7 mouse cellular contexts compared by ENCODE assay signal in the genomic region with DNA sequence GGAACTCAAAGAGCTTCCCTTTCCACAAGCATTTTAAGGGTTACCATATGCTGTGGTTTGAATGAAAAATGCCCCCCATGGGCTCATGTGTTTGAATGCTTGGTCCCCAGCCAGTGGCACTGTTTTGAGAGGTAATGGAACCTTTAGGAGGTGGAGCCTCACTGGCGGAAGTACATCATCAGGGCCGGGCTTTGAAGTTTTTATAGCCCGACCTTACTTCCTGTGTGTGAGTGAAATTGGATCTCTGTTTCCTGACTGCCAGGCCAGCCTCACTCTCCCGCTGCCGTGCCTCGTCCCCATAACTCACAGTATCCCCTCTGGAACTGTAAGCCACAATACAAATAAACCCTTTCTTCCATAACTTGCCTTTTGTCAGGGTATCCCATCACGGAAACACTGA.
DNase-seq lines count a peak whose midpoint lies in the region; ATAC-seq and TF ChIP-seq lines count a peak whose summit lies in the region.

No protein-coding gene starts in this region.

- TF ChIP-seq CTCF in lung, postnatal 0 days (IDR thresholded peaks at IDR 0.05): no peak
- no peak for TF ChIP-seq CTCF in lung, adult 2 months (IDR thresholded peaks at IDR 0.05; ENCODE audit: insufficient read depth, low read length)
- TF ChIP-seq CTCF in stomach, postnatal 0 days (IDR thresholded peaks at IDR 0.05; ENCODE audit: low read depth): no peak

- peaks cover 42% of the 10 kb centered on the region for H3K4me1 ChIP-seq in lung, postnatal 0 days (ENCODE audit: insufficient read depth, low read depth, low read length)
- peaks cover 35% of the 10 kb centered on the region for H3K4me1 ChIP-seq in lung, adult 2 months (ENCODE audit: control insufficient read depth, insufficient read depth, low read length)
- peaks cover 65% of the 10 kb centered on the region for H3K4me1 ChIP-seq in forebrain, embryonic 12.5 days
- H3K4me1 ChIP-seq in limb, embryonic 15.5 days: peaks cover 61% of the 10 kb centered on the region
- peaks cover 9% of the 10 kb centered on the region; the same call in 1 of the 2 replicates for H3K4me1 ChIP-seq in stomach, postnatal 0 days (replicated peaks; ENCODE audit: control insufficient read depth, insufficient read depth)

- TF ChIP-seq EP300 in lung, postnatal 0 days (IDR thresholded peaks at IDR 0.05): no peak
- TF ChIP-seq EP300 in stomach, postnatal 0 days (optimal IDR thresholded peaks at IDR 0.05): no peak

- H3K27ac ChIP-seq in lung, postnatal 0 days (ENCODE audit: low read length): peak overlapping the region; percentile 4
- H3K27ac ChIP-seq in forebrain, embryonic 12.5 days: peak overlapping the region; percentile 70
- H3K27ac ChIP-seq in limb, embryonic 15.5 days: peak overlapping the region; percentile 81
- H3K27ac ChIP-seq in stomach, postnatal 0 days (replicated peaks): peak overlapping the region; percentile 59; the same call in 1 of the 2 replicates

- WGBS in lung, postnatal 0 days: 12% methylated on average over 7 of the region's 7 CpGs
- 13% methylated on average over 7 of the region's 7 CpGs for WGBS in lung, adult 2 months
- 53% methylated on average over 7 of the region's 7 CpGs for WGBS in forebrain, embryonic 12.5 days
- WGBS in limb, embryonic 15.5 days: 8% methylated on average over 7 of the region's 7 CpGs
- 35% methylated on average over 7 of the region's 7 CpGs for WGBS in stomach, postnatal 0 days

- DNase-seq in lung, postnatal 0 days (ENCODE audit: low spot score): peak; percentile 60
- DNase-seq in lung, adult 2 months: no peak
- no peak for DNase-seq in stomach, postnatal 0 days (ENCODE audit: low spot score)
- DNase-seq in frontal cortex, postnatal 10 days (ENCODE audit: low spot score in 2 of 2): no peak
- DNase-seq in MN1 (ENCODE audit: low spot score): no peak

- ATAC-seq in lung, postnatal 0 days: peak; percentile 10; the same call in 1 of the 2 replicates
- ATAC-seq in forebrain, embryonic 12.5 days (ENCODE audit: low FRiP score): no peak
- no peak for ATAC-seq in limb, embryonic 15.5 days (ENCODE audit: insufficient number of reproducible peaks, low FRiP score, low TSS enrichment, low read depth)
- ATAC-seq in stomach, postnatal 0 days (ENCODE audit: low FRiP score, low TSS enrichment): no peak

- H3K27me3 ChIP-seq in lung, postnatal 0 days (replicated peaks; ENCODE audit: insufficient read depth, low read length): no peaks in the 10 kb centered on the region
- no peaks in the 10 kb centered on the region for H3K27me3 ChIP-seq in forebrain, embryonic 12.5 days
- H3K27me3 ChIP-seq in limb, embryonic 15.5 days: no peaks in the 10 kb centered on the region
- H3K27me3 ChIP-seq in stomach, postnatal 0 days (ENCODE audit: control insufficient read depth, insufficient read depth, low read length): no peaks in the 10 kb centered on the region

- no peak overlapping the region for H3K4me3 ChIP-seq in lung, postnatal 0 days (ENCODE audit: low read depth, low read length)
- H3K4me3 ChIP-seq in lung, adult 2 months (replicated peaks; ENCODE audit: extremely low read depth, low read depth, low read length): no peak overlapping the region
- no peak overlapping the region for H3K4me3 ChIP-seq in forebrain, embryonic 12.5 days (replicated peaks)
- peak overlapping the region; percentile 3; the same call in 1 of the 2 replicates for H3K4me3 ChIP-seq in limb, embryonic 15.5 days
- H3K4me3 ChIP-seq in stomach, postnatal 0 days (ENCODE audit: low read depth, low read length): no peak overlapping the region

- no peaks in the 10 kb centered on the region for H3K36me3 ChIP-seq in lung, postnatal 0 days (ENCODE audit: insufficient read depth, low read length)
- H3K36me3 ChIP-seq in forebrain, embryonic 12.5 days (replicated peaks): peaks cover 26% of the 10 kb centered on the region; the same call in 1 of the 2 replicates
- H3K36me3 ChIP-seq in limb, embryonic 15.5 days: peaks cover 24% of the 10 kb centered on the region; the same call in 1 of the 2 replicates
- H3K36me3 ChIP-seq in stomach, postnatal 0 days (ENCODE audit: control insufficient read depth, insufficient read depth, low read length): no peaks in the 10 kb centered on the region

- TF ChIP-seq POLR2A in lung, adult 2 months (IDR thresholded peaks at IDR 0.05; ENCODE audit: borderline replicate concordance, extremely low read depth, low read depth, low read length): no peak

- H3K4me2 ChIP-seq in lung, postnatal 0 days (replicated peaks; ENCODE audit: low read depth, low read length): no peak overlapping the region
- H3K4me2 ChIP-seq in forebrain, embryonic 12.5 days: peak overlapping the region; percentile 32; the same call in 1 of the 2 replicates
- peak overlapping the region; percentile 36 for H3K4me2 ChIP-seq in limb, embryonic 15.5 days
- H3K4me2 ChIP-seq in stomach, postnatal 0 days (replicated peaks; ENCODE audit: low read depth): peak overlapping the region; percentile 3

- no peaks in the 10 kb centered on the region for H3K9me3 ChIP-seq in lung, postnatal 0 days (ENCODE audit: low read length)
- no peaks in the 10 kb centered on the region for H3K9me3 ChIP-seq in forebrain, embryonic 12.5 days
- H3K9me3 ChIP-seq in limb, embryonic 15.5 days: no peaks in the 10 kb centered on the region
- no peaks in the 10 kb centered on the region for H3K9me3 ChIP-seq in stomach, postnatal 0 days (ENCODE audit: control insufficient read depth, low read length)

- H3K9ac ChIP-seq in lung, postnatal 0 days (replicated peaks; ENCODE audit: low read depth): no peak overlapping the region
- no peak overlapping the region for H3K9ac ChIP-seq in forebrain, embryonic 12.5 days
- H3K9ac ChIP-seq in limb, embryonic 15.5 days: no peak overlapping the region
- no peak overlapping the region for H3K9ac ChIP-seq in stomach, postnatal 0 days (ENCODE audit: low read length)

Comparison
In these comparisons a context has a peak if more than half of its experiments do, and no peak if none do; other contexts are left out.
1. H3K27ac ChIP-seq: peak in every context shown above with its lines; median percentile 81 in limb, embryonic 15.5 days; 70 in forebrain, embryonic 12.5 days; 59 in stomach, postnatal 0 days; 4 in lung, postnatal 0 days.